Mouse (Mus musculus) thymus, postnatal 36 days (tissue): ENCODE results near the gene Dnal1.

ENCODE experiments used
- DNase-seq, 2 experiments: peaks; one replicate each; pipeline ENCODE4 v3.0.0; 2022; ENCODE audit warnings: mixed read lengths in 2 of 2

The Dnal1 gene

GRCm38 (mm10) chr12:84187752-84188601 lies 73.8 kb downstream of the Dnal1 start:
- no peak for DNase-seq

- DNase-seq, result no peak
These were observed 74.8 kb downstream of the Dnal1 start for GRCm38 (mm10) chr12:84188881-84189444.

GRCm38 (mm10) chr12:84190151-84190820 lies 76.1 kb downstream of the Dnal1 start:
- no peak for DNase-seq

GRCm38 (mm10) chr12:84191190-84191589 lies 77.0 kb downstream of the Dnal1 start:
- DNase-seq, result no peak

- DNase-seq, result no peak
These were observed 77.6 kb downstream of the Dnal1 start for GRCm38 (mm10) chr12:84191770-84192169.

GRCm38 (mm10) chr12:84192280-84192679 lies 78.1 kb downstream of the Dnal1 start:
- DNase-seq, result peak in 1 of 2 experiments; percentile 37

- peak; percentile 43 to 65 for DNase-seq
These were observed 78.8 kb downstream of the Dnal1 start for GRCm38 (mm10) chr12:84192741-84193641.

GRCm38 (mm10) chr12:84193642-84194399 lies 79.7 kb downstream of the Dnal1 start:
- peak; percentile 91 to 93 for DNase-seq

- DNase-seq, result no peak
These were observed 80.4 kb downstream of the Dnal1 start for GRCm38 (mm10) chr12:84194400-84195109.

GRCm38 (mm10) chr12:84195195-84195594 lies 81.0 kb downstream of the Dnal1 start:
- DNase-seq, result no peak
